ENCODE assay signal across 7 mouse cellular contexts in the genomic region with DNA sequence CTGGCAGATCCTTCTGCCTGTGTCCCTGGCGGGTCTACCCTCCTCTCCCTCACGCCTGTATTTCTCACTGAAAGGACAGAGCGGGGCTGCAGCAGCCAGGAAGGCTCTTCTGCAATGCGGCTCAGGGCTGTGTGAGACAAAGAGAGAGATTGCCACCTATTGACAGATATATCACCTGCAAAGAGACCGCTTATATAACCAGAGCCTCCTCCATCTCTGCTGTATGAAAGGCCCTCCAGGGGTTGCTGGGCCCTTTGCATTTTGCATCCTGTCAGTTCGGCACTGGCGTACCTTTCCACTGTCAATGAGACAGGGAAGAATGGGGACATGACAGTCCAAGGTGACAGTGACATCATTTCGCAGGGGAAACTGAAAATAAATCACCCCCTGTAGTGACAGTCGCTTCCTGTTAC. TPM values are rescaled to one million over a fixed set of nuclear protein-coding genes. Genes with fewer than 3 reads are reported as not detected.
DNase-seq lines count a peak whose midpoint lies in the region; ATAC-seq and TF ChIP-seq lines count a peak whose summit lies in the region.

No protein-coding gene starts in this region.

- dilution Hi-C loops in CH12.LX (cut with MboI; ENCODE audit: extremely low pct_ligation_motif_present, extremely low pct_unique_long_range_greater_than_20kb, low sequenced_read_pairs): no loop called here

- in situ Hi-C loops in CH12.LX (cut with MboI; ENCODE audit: low pct_ligation_motif_present, low pct_unique_long_range_greater_than_20kb, low sequenced_read_pairs): loop anchor here (5.0 to 10.0 kb wide), 2 partner anchors 125 to 382 kb away; no protein-coding TSS in a partner anchor
- in situ Hi-C loops in Patski (cut with MboI; ENCODE audit: low pct_unique_long_range_greater_than_20kb): loop anchor here (5.0 to 10.0 kb wide), 2 partner anchors 125 to 282 kb away; no protein-coding TSS in a partner anchor

- ATAC-seq in Patski: no peak

- peak; percentile 88 for TF ChIP-seq RAD21 in CH12.LX (IDR thresholded peaks at IDR 0.05; ENCODE audit: low read depth, low read length)

- H3K36me3 ChIP-seq in CH12.LX (replicated peaks in 1 of 2; ENCODE audit: control insufficient read depth in 1 of 2, insufficient read depth in 1 of 2, low read length in 1 of 2): no peaks in the 10 kb centered on the region
- peaks cover 31% of the 10 kb centered on the region for H3K36me3 ChIP-seq in hindbrain, embryonic 10.5 days

- H3K27ac ChIP-seq in CH12.LX (ENCODE audit: insufficient read depth, low read depth): no peak overlapping the region
- 0 out of 2 replicates have a peak overlapping the region, but pooled peaks have one; percentile 29 for H3K27ac ChIP-seq in hindbrain, embryonic 10.5 days

- no peaks in the 10 kb centered on the region for H3K27me3 ChIP-seq in CH12.LX (replicated peaks)
- H3K27me3 ChIP-seq in Patski: no peaks in the 10 kb centered on the region
- no peaks in the 10 kb centered on the region for H3K27me3 ChIP-seq in hindbrain, embryonic 10.5 days (ENCODE audit: insufficient read depth, poor library complexity, severe bottlenecking)

- WGBS in hindbrain, embryonic 10.5 days: 70% methylated on average over 9 of the region's 9 CpGs

- H3K4me3 ChIP-seq in CH12.LX (replicated peaks in 1 of 3; ENCODE audit: low read depth in 2 of 3, low read length in 2 of 3, poor library complexity in 1 of 3): no peak overlapping the region
- H3K4me3 ChIP-seq in hindbrain, embryonic 10.5 days: no peak overlapping the region

- DNase-seq in CH12.LX (ENCODE audit: extremely low read depth) (peak; percentile 77), Patski (ENCODE audit: low read depth, low spot score) (no peak)
- peak; percentile 39 for DNase-seq in embryo, embryonic 10.5 days (ENCODE audit: low spot score)
- no peak for DNase-seq in hindbrain, embryonic 10.5 days (ENCODE audit: low spot score)
- peak; percentile 68 for DNase-seq in layer of hippocampus, adult 9-10 months (ENCODE audit: low spot score)
- peak; percentile 58 for DNase-seq in lung, postnatal 36 days
- peak; percentile 80 for DNase-seq in telencephalon, adult 2 months (ENCODE audit: low read depth, low spot score)

- H3K4me1 ChIP-seq in CH12.LX (ENCODE audit: control insufficient read depth in 1 of 2, insufficient read depth in 2 of 2): peaks cover 13 to 38% of the 10 kb centered on the region in 2 experiments
- peaks cover 51% of the 10 kb centered on the region for H3K4me1 ChIP-seq in hindbrain, embryonic 10.5 days (replicated peaks)

- H3K9me3 ChIP-seq in CH12.LX (replicated peaks; ENCODE audit: low read length): no peaks in the 10 kb centered on the region
- H3K9me3 ChIP-seq in hindbrain, embryonic 10.5 days: no peaks in the 10 kb centered on the region

- H3K9ac ChIP-seq in CH12.LX (ENCODE audit: insufficient read depth, low read depth): no peak overlapping the region

- peak in 1 of 2 experiments; percentile 88; a peak in 2 of 4 replicates for TF ChIP-seq CTCF in CH12.LX (conservative IDR thresholded peaks at IDR 0.05 in 1 of 2, IDR thresholded peaks at IDR 0.05 in 1 of 2; ENCODE audit: low read depth in 2 of 2, low read length in 2 of 2)
- TF ChIP-seq CTCF in Patski (IDR thresholded peaks at IDR 0.05): peak; percentile 57

- POLR2A ChIA-PET in Patski (lab: Charles Lee): interaction anchor here (1.5 to 2.0 kb wide), 2 partner anchors 24 to 34 kb away, joined by 4 to 9 read pairs; no protein-coding TSS in a partner anchor

- CTCF ChIA-PET in Patski (lab: Charles Lee): interaction anchor here (0.7 to 2.2 kb wide), 7 partner anchors 9 to 130 kb away, joined by 3 to 7 read pairs (median 4); no protein-coding TSS in a partner anchor

- H3K4me2 ChIP-seq in CH12.LX (ENCODE audit: insufficient read depth, low read depth, poor library complexity, severe bottlenecking): no peak overlapping the region

- no peaks in the 10 kb centered on the region for H3K79me2 ChIP-seq in CH12.LX (replicated peaks; ENCODE audit: control insufficient read depth, extremely low read depth, insufficient read depth, poor library complexity, severe bottlenecking)

- TF ChIP-seq POLR2A in CH12.LX (IDR thresholded peaks at IDR 0.05; ENCODE audit: low read depth, low read length): no peak

- TF ChIP-seq EP300 in CH12.LX (IDR thresholded peaks at IDR 0.05; ENCODE audit: low read length): no peak

TF ChIP-seq in CH12.LX, 34 proteins besides CTCF, POLR2A, EP300 and RAD21:
- TF ChIP-seq SIN3A (IDR thresholded peaks at IDR 0.05; ENCODE audit: low read length) (peak; percentile 58), ZC3H11A (IDR thresholded peaks at IDR 0.05; ENCODE audit: low read depth, low read length) (peak; percentile 64), BHLHE40 (IDR thresholded peaks at IDR 0.05; ENCODE audit: low read depth, low read length) (no peak), ETS1 (conservative IDR thresholded peaks at IDR 0.05; ENCODE audit: low read depth, low read length) (peak; percentile 43; the same call in 1 of the 2 replicates), SMC3 (IDR thresholded peaks at IDR 0.05; ENCODE audit: low read depth, low read length) (peak; percentile 82), MAX (IDR thresholded peaks at IDR 0.05; ENCODE audit: low read length) (peak; percentile 29; the same call in 1 of the 2 replicates), JUN (IDR thresholded peaks at IDR 0.05; ENCODE audit: insufficient read depth, low read depth, low read length) (no peak), IRF4 (IDR thresholded peaks at IDR 0.05; ENCODE audit: low read depth, low read length) (no peak), E2F4 (IDR thresholded peaks at IDR 0.05; ENCODE audit: insufficient replicate concordance, low read depth, low read length) (no peak), MEF2A (IDR thresholded peaks at IDR 0.05; ENCODE audit: borderline replicate concordance, low read depth, low read length) (peak; percentile 37), MAFK (IDR thresholded peaks at IDR 0.05; ENCODE audit: insufficient replicate concordance, low read length) (no peak), GABPA (IDR thresholded peaks at IDR 0.05; ENCODE audit: insufficient replicate concordance, low read depth, low read length) (no peak), JUND (conservative IDR thresholded peaks at IDR 0.05; ENCODE audit: low read depth, low read length) (0 out of 2 replicates have a peak, but pooled peaks have one; percentile 15), TCF12 (IDR thresholded peaks at IDR 0.05; ENCODE audit: low read depth, low read length) (no peak), USF2 (conservative IDR thresholded peaks at IDR 0.05; ENCODE audit: low read depth, low read length) (no peak), PAX5 (IDR thresholded peaks at IDR 0.05; ENCODE audit: low read length) (no peak), ELF1 (IDR thresholded peaks at IDR 0.05; ENCODE audit: low read depth, low read length) (peak; percentile 56), NELFE (IDR thresholded peaks at IDR 0.05; ENCODE audit: low read depth, low read length) (no peak), ZNF384 (IDR thresholded peaks at IDR 0.05; ENCODE audit: low read depth, low read length) (no peak), ZKSCAN1 (IDR thresholded peaks at IDR 0.05; ENCODE audit: borderline replicate concordance, low read depth, low read length) (no peak)

RNA-seq across cellular contexts. Expression of gene Fstl1, which starts 35.8 kb away (rescaled TPM):
- total RNA-seq in CH12.LX (2012; rRNA removed) (0.29 and 0.34 TPM in 2 replicates), CH12.LX (2014; rRNA removed) (0.59 and 1.2 TPM in 2 replicates)
- polyA plus RNA-seq in CH12.LX (2012; ENCODE audit: insufficient read length, low read depth) (0.80 and 0.87 TPM in 2 replicates), Patski (2021) (283 TPM)
- 170 and 178 TPM in 2 replicates for polyA plus RNA-seq in hindbrain, embryonic 10.5 days (2016; fragmentation: Nextera tagmentation; extraction: Ambion mirVana)

RNA-seq across cellular contexts. Expression of gene Gm36028, which starts 48.5 kb away (rescaled TPM):
- total RNA-seq in CH12.LX (2012; rRNA removed) (0.17 TPM in 1 of 2 replicates, not detected in the other), CH12.LX (2014; rRNA removed) (0.51 TPM in 1 of 2 replicates, not detected in the other)
- polyA plus RNA-seq in CH12.LX (2012; ENCODE audit: insufficient read length, low read depth) (0.22 TPM in 1 of 2 replicates, not detected in the other), Patski (2021) (0.05 TPM)
- polyA plus RNA-seq in hindbrain, embryonic 10.5 days (2016; fragmentation: Nextera tagmentation; extraction: Ambion mirVana): 0.24 and 0.58 TPM in 2 replicates

RNA-seq across cellular contexts. Expression of gene Lrrc58, which starts 55.7 kb away (rescaled TPM):
- total RNA-seq in CH12.LX (2012; rRNA removed) (28.4 and 31.3 TPM in 2 replicates), CH12.LX (2014; rRNA removed) (29.0 and 30.8 TPM in 2 replicates)
- polyA plus RNA-seq in CH12.LX (2012; ENCODE audit: insufficient read length, low read depth) (15.9 and 17.4 TPM in 2 replicates), Patski (2021) (20.0 TPM)
- polyA plus RNA-seq in hindbrain, embryonic 10.5 days (2016; fragmentation: Nextera tagmentation; extraction: Ambion mirVana): 44.7 and 54.0 TPM in 2 replicates

Comparison
In these comparisons a context has a peak if more than half of its experiments do, and no peak if none do; other contexts are left out.
1. DNase-seq: peak in CH12.LX (single experiment), embryo, embryonic 10.5 days (single experiment), layer of hippocampus, adult 9-10 months (single experiment), lung, postnatal 36 days (single experiment) and telencephalon, adult 2 months (single experiment); none in Patski (single experiment) and hindbrain, embryonic 10.5 days (single experiment).
2. RNA of gene Fstl1, which starts 35.8 kb away (polyA plus RNA-seq): 283 TPM in Patski (single experiment) and 170 to 178 TPM in hindbrain, embryonic 10.5 days; 0.80 to 0.87 TPM in CH12.LX; every median in the first group is over 10 times any median in the second.